Mouse (Mus musculus): ENCODE data around the gene Cc2d2b. TPM values are rescaled to one million over a fixed set of nuclear protein-coding genes. Genes with fewer than 3 reads are reported as not detected.

The Cc2d2b gene
- polyA plus RNA-seq, 1 experiment from 2014 or later, result 0.12 TPM

DNA sequence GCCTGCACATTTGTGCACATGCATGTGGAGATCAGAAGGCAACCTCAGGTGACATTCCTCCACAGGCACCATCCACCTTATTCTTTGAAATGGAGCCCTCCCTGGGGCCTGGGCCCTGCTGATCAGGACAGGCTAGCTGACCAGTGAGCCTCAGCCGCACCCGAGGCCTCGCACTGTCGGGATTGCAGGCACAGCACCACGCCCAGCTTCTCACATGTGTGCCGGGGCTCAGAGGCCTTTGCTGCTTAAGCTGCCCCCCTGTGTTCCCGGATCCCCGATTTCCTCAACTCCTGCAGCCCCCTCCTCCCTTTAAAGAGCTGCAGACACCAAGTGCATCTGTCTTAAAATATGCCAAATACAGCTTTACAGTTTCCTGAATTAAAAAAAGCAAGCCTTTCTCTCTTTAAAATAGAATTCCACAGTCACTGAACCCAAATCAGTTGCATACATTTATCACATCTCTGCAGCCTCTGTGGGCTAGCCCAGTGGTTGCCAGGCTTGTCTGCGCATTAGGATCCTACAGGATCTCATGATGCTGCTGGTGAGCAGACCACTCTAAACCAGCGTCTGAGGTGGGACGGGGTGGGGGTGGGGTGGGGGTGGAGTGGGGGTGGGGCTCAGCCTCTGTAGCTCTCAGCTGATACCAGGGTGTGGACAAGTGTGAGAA is 29.0 kb upstream of the Cc2d2b start:
- Histone ChIP-seq H3K4me1 (replicated peaks; ENCODE audit: control insufficient read depth, insufficient read depth) (no peaks in the 10 kb centered on the region), H3K9me3 (ENCODE audit: control insufficient read depth, low read length) (no peaks in the 10 kb centered on the region), H3K4me2 (replicated peaks; ENCODE audit: low read depth) (no peak overlapping the region), H3K36me3 (ENCODE audit: control insufficient read depth, insufficient read depth, low read length) (no peaks in the 10 kb centered on the region; the same call in 1 of the 2 replicates), H3K9ac (ENCODE audit: low read length) (0 out of 2 replicates have a peak overlapping the region, but pooled peaks have one; percentile 35), H3K27ac (replicated peaks) (no peak overlapping the region), H3K4me3 (ENCODE audit: low read depth, low read length) (no peak overlapping the region), H3K27me3 (ENCODE audit: control insufficient read depth, insufficient read depth, low read length) (no peaks in the 10 kb centered on the region)
- WGBS, result 36% methylated on average over 11 of the region's 11 CpGs
- DNase-seq (ENCODE audit: low spot score) (no peak), ATAC-seq (ENCODE audit: low FRiP score, low TSS enrichment) (no peak)
- TF ChIP-seq EP300 (optimal IDR thresholded peaks at IDR 0.05) (no peak), CTCF (IDR thresholded peaks at IDR 0.05; ENCODE audit: low read depth) (no peak)

DNA sequence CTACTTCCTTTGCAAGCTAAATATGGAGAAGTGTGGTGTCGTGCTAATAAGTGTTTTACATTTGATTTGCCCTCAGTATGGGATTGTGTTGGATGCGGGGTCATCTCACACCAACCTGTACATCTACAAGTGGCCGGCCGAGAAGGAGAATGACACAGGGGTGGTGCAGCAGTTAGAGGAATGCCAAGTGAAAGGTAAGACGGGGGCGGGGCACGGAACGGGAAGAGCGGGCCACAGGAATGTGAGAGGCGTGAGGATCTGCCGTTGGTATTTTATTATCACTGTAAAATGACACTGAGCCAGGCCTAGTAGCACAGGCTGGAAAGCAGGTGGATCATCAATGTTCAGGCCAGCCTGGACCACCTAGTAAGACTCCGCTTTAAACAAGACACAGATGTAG is 28.2 kb upstream of the Cc2d2b start:
- no peak overlapping the region for H3K27ac ChIP-seq (replicated peaks)
- H3K4me2 ChIP-seq (replicated peaks; ENCODE audit: low read depth), result no peak overlapping the region
- H3K9ac ChIP-seq (ENCODE audit: low read length), result no peak overlapping the region
- TF ChIP-seq EP300 (optimal IDR thresholded peaks at IDR 0.05) (no peak), CTCF (IDR thresholded peaks at IDR 0.05; ENCODE audit: low read depth) (no peak)
- ATAC-seq (ENCODE audit: low FRiP score, low TSS enrichment) (no peak), DNase-seq (ENCODE audit: low spot score) (no peak)
- H3K27me3 ChIP-seq (ENCODE audit: control insufficient read depth, insufficient read depth, low read length), result no peaks in the 10 kb centered on the region
- no peak overlapping the region for H3K4me3 ChIP-seq (ENCODE audit: low read depth, low read length)
- H3K4me1 ChIP-seq (replicated peaks; ENCODE audit: control insufficient read depth, insufficient read depth), result no peaks in the 10 kb centered on the region
- H3K36me3 ChIP-seq (ENCODE audit: control insufficient read depth, insufficient read depth, low read length), result no peaks in the 10 kb centered on the region; the same call in 1 of the 2 replicates
- H3K9me3 ChIP-seq (ENCODE audit: control insufficient read depth, low read length), result no peaks in the 10 kb centered on the region
- WGBS, result 60% methylated on average over 12 of the region's 12 CpGs

DNA sequence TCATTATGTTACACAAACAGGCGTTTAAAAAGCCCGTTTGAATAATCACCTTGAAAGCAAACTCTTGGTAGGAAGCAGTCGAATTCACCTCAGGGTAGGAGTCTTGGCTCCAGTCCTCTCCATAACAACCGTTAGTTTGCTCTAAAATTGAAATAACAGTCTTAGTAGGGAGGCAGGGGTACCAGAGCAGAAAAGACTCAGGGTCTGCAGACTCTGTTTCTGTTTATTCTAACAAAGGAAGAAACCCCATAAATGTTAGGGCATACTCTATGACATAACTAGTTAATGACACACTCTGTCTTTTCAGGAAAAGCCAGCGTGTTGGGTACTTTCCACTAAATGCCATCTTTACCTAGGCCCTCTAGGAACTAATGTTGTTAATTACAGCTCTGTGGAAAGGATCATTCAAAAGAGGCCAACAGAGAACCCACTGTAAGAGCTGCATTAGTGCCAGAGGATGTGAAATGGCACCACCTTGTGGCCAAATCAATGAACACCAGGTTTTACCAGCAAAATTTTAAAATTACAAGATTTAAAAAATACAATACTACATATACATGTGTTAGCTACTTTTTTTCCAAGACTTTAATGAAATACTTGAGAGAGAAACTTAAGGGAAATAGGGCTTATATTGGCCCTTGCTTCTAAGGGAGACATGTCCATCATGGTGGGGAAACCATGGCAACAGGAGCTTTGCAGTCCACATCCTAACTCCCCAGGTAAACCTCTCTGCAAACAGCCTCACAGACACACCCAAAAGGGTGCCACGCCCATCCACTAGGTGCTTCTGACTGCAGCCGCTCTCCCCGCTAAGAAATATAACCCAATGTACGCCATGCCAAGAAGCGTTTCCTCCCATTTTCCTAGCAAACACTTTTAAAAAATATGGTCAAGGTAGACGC is 26.2 kb upstream of the Cc2d2b start:
- Histone ChIP-seq H3K9ac (ENCODE audit: low read length) (no peak overlapping the region), H3K4me3 (ENCODE audit: low read depth, low read length) (no peak overlapping the region), H3K36me3 (ENCODE audit: control insufficient read depth, insufficient read depth, low read length) (no peaks in the 10 kb centered on the region; the same call in 1 of the 2 replicates), H3K4me1 (replicated peaks; ENCODE audit: control insufficient read depth, insufficient read depth) (no peaks in the 10 kb centered on the region), H3K27me3 (ENCODE audit: control insufficient read depth, insufficient read depth, low read length) (no peaks in the 10 kb centered on the region), H3K27ac (replicated peaks) (no peak overlapping the region), H3K9me3 (ENCODE audit: control insufficient read depth, low read length) (no peaks in the 10 kb centered on the region), H3K4me2 (replicated peaks; ENCODE audit: low read depth) (no peak overlapping the region)
- DNase-seq (ENCODE audit: low spot score) (peak; percentile 50), ATAC-seq (ENCODE audit: low FRiP score, low TSS enrichment) (no peak)
- WGBS, result 51% methylated on average over 11 of the region's 11 CpGs
- TF ChIP-seq EP300 (optimal IDR thresholded peaks at IDR 0.05), result no peak
- TF ChIP-seq CTCF (IDR thresholded peaks at IDR 0.05; ENCODE audit: low read depth), result peak; percentile 92

DNA sequence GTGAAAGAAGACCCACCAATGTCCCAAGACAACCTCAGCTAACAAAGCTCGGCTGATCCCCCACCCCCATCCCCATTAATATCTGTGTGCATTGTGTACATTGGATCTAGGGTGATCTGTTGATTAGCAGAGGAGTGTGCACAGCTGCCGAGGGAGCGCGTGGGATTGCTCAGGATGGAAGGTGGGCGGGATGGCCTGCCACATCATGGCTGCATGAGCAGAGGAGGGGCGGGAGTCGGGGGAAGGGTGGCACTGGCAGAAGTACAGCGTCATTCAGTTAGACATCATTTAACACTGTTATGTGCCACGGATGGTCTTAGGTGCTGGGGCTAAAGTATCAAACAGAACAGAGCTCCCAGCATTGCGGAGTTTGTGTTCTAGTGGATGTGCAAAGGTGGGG is 25.0 kb upstream of the Cc2d2b start:
- 38% methylated on average over 10 of the region's 10 CpGs for WGBS
- H3K27ac ChIP-seq (replicated peaks), result no peak overlapping the region
- no peak overlapping the region for H3K9ac ChIP-seq (ENCODE audit: low read length)
- H3K4me3 ChIP-seq (ENCODE audit: low read depth, low read length), result no peak overlapping the region
- no peak overlapping the region for H3K4me2 ChIP-seq (replicated peaks; ENCODE audit: low read depth)
- no peaks in the 10 kb centered on the region for H3K4me1 ChIP-seq (replicated peaks; ENCODE audit: control insufficient read depth, insufficient read depth)
- TF ChIP-seq CTCF (IDR thresholded peaks at IDR 0.05; ENCODE audit: low read depth) (no peak), EP300 (optimal IDR thresholded peaks at IDR 0.05) (no peak)
- ATAC-seq (ENCODE audit: low FRiP score, low TSS enrichment) (no peak), DNase-seq (ENCODE audit: low spot score) (no peak)
- H3K27me3 ChIP-seq (ENCODE audit: control insufficient read depth, insufficient read depth, low read length), result no peaks in the 10 kb centered on the region
- no peaks in the 10 kb centered on the region for H3K9me3 ChIP-seq (ENCODE audit: control insufficient read depth, low read length)
- H3K36me3 ChIP-seq (ENCODE audit: control insufficient read depth, insufficient read depth, low read length), result no peaks in the 10 kb centered on the region; the same call in 1 of the 2 replicates

DNA sequence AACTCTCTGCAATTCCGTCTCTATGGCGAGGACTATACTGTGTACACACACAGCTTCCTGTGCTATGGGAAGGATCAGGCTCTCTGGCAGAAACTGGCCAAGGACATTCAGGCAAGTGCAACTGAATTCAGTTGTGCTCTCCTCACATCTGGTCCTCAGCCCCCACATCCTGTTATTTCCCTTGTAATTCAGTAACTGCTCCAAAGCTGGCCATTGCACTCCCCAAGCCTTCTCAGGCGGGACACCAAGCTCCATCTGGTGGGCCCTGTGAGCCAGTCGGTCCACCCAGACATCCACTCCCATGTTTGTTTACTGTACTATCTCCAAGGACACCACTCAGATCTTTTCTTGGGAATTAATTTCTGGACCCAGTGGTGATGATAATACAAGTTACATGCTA is 22.4 kb upstream of the Cc2d2b start:
- DNase-seq (ENCODE audit: low spot score), result no peak
- peak; percentile 28; the same call in 1 of the 2 replicates for ATAC-seq (ENCODE audit: low FRiP score, low TSS enrichment)
- Histone ChIP-seq H3K36me3 (ENCODE audit: control insufficient read depth, insufficient read depth, low read length) (no peaks in the 10 kb centered on the region; the same call in 1 of the 2 replicates), H3K4me3 (ENCODE audit: low read depth, low read length) (no peak overlapping the region), H3K9me3 (ENCODE audit: control insufficient read depth, low read length) (no peaks in the 10 kb centered on the region), H3K9ac (ENCODE audit: low read length) (no peak overlapping the region), H3K27ac (replicated peaks) (no peak overlapping the region), H3K4me1 (replicated peaks; ENCODE audit: control insufficient read depth, insufficient read depth) (no peaks in the 10 kb centered on the region), H3K4me2 (replicated peaks; ENCODE audit: low read depth) (no peak overlapping the region), H3K27me3 (ENCODE audit: control insufficient read depth, insufficient read depth, low read length) (no peaks in the 10 kb centered on the region)
- WGBS, result 58% methylated on average over 4 of the region's 4 CpGs
- TF ChIP-seq EP300 (optimal IDR thresholded peaks at IDR 0.05) (no peak), CTCF (IDR thresholded peaks at IDR 0.05; ENCODE audit: low read depth) (peak; percentile 26; the same call in 1 of the 2 replicates)
